In genomic region chr17:45008663-45009062, GRCm38 (mm10) we compare ENCODE assay signal across 26 mouse cellular contexts.
"Had no signal": no experiment of that assay in that cellular context is flagged by ENCODE, and none has a peak within 500 bp of the region (broad histone marks: within the 10 kb centered on the region; RNA-seq: fewer than 3 reads in every experiment).

No protein-coding gene starts in this region.

- H3K4me2 ChIP-seq: heart, embryonic 12.5 days; hindbrain, embryonic 13.5 days; hindbrain, embryonic 15.5 days; kidney, embryonic 15.5 days; limb, embryonic 13.5 days; limb, embryonic 15.5 days; liver, embryonic 12.5 days had no signal

- H3K27ac ChIP-seq: heart, adult 2 months; heart, embryonic 10.5 days; hindbrain, embryonic 13.5 days; hindbrain, embryonic 15.5 days; hindbrain, postnatal 0 days; kidney, embryonic 15.5 days; kidney, postnatal 0 days; limb, embryonic 13.5 days; limb, embryonic 15.5 days; liver, embryonic 12.5 days; liver, embryonic 14.5 days had no signal

- H3K9me3 ChIP-seq: heart, embryonic 10.5 days; heart, embryonic 12.5 days; hindbrain, embryonic 13.5 days; hindbrain, embryonic 15.5 days; kidney, embryonic 15.5 days; limb, embryonic 13.5 days; limb, embryonic 15.5 days; liver, embryonic 12.5 days had no signal

- H3K36me3 ChIP-seq: heart, embryonic 10.5 days; heart, embryonic 12.5 days; hindbrain, embryonic 13.5 days; hindbrain, embryonic 15.5 days; kidney, embryonic 15.5 days; limb, embryonic 13.5 days; limb, embryonic 15.5 days; liver, embryonic 12.5 days had no signal

- ATAC-seq: hindbrain, postnatal 0 days; intestine, embryonic 16.5 days; liver, embryonic 12.5 days had no signal

- H3K4me1 ChIP-seq: hindbrain, embryonic 13.5 days; hindbrain, embryonic 15.5 days; kidney, embryonic 15.5 days; liver, embryonic 12.5 days had no signal

- H3K27me3 ChIP-seq: heart, embryonic 12.5 days; hindbrain, embryonic 13.5 days; hindbrain, embryonic 15.5 days; kidney, embryonic 15.5 days; limb, embryonic 13.5 days; limb, embryonic 15.5 days; liver, embryonic 12.5 days had no signal

- H3K4me3 ChIP-seq: heart, adult 2 months; heart, embryonic 10.5 days; heart, embryonic 12.5 days; hindbrain, embryonic 13.5 days; hindbrain, embryonic 15.5 days; kidney, embryonic 15.5 days; limb, embryonic 13.5 days; limb, embryonic 15.5 days; liver, embryonic 12.5 days had no signal

- DNase-seq: gastrocnemius, postnatal 14 days; gastrocnemius, postnatal 36 days; heart, adult 11 months; heart, adult 2 months; heart, postnatal 14 days; heart, postnatal 36 days; kidney, adult 11 months; kidney, adult 2 months; kidney, adult 9 months; kidney, postnatal 14 days; kidney, postnatal 36 days; layer of hippocampus, adult 9-11 months; layer of hippocampus, postnatal 36 days; left cerebral cortex, postnatal 4 days had no signal

- H3K9ac ChIP-seq: heart, embryonic 12.5 days; hindbrain, embryonic 13.5 days; hindbrain, embryonic 15.5 days; kidney, embryonic 15.5 days; limb, embryonic 13.5 days; limb, embryonic 15.5 days; liver, embryonic 12.5 days; liver, embryonic 14.5 days had no signal
